Mouse (Mus musculus) liver, embryonic 18 days (tissue): ENCODE data around the gene Agpat1. TPM values are rescaled to one million over a fixed set of nuclear protein-coding genes. Genes with fewer than 3 reads are reported as not detected.

Experiments
- polyA plus RNA-seq: library from polyadenylated mRNA; depleted of rRNA; stranded (reverse); fragments of >200 nt; gene quantifications from 2 replicates; pipeline ENCODE4 v1.2.3, GENCODE M21; 2012; rRNA removed

Gene Agpat1
- 28.5 and 31.7 TPM in 2 replicates for polyA plus RNA-seq

DNA sequence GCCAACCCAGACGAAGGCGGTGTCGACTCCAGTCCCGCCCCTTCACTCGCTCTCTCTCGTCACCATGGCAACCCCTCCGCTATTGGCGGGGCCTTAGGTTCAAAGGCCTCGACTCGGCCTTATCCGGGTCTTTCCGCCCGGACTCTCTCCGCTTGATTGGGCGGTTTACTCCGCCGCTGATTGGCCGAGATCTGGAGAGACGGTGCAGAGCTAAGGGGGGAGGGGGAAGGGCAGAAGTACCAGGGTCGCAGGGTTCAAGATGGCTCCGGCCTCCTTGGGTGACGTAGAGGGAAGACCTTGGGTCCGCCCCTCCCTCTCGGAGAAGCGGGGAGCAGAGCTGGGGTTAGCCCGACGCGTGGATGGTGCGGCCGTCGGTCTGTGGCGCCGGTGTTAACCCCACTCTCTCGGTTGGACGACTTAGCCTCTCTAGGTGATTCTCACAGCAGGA is at the start of gene Agpat1:
Agpat1 (plus strand) TSS at position 202 of the 448 bp plus-strand sequence.

GRCm38 (mm10) chr17:34564003-34564421 is 40.0 kb upstream of the Agpat1 start, which contains the start of gene Notch4:
Gene Notch4, plus strand, starts transcription at chr17:34564268.

GRCm38 (mm10) chr17:34589681-34590101 is 14.4 kb upstream of the Agpat1 start, which contains the start of gene Gpsm3:
Gene Gpsm3, plus strand, starts transcription at chr17:34589806.

GRCm38 (mm10) chr17:34591029-34591993 is 12.8 kb upstream of the Agpat1 start, which contains the start of gene Pbx2:
Gene Pbx2, plus strand, starts transcription at chr17:34591266.

GRCm38 (mm10) chr17:34597566-34598095 is 6.4 kb upstream of the Agpat1 start, which contains the start of gene Ager:
Gene Ager, plus strand, starts transcription at chr17:34597862.

DNA sequence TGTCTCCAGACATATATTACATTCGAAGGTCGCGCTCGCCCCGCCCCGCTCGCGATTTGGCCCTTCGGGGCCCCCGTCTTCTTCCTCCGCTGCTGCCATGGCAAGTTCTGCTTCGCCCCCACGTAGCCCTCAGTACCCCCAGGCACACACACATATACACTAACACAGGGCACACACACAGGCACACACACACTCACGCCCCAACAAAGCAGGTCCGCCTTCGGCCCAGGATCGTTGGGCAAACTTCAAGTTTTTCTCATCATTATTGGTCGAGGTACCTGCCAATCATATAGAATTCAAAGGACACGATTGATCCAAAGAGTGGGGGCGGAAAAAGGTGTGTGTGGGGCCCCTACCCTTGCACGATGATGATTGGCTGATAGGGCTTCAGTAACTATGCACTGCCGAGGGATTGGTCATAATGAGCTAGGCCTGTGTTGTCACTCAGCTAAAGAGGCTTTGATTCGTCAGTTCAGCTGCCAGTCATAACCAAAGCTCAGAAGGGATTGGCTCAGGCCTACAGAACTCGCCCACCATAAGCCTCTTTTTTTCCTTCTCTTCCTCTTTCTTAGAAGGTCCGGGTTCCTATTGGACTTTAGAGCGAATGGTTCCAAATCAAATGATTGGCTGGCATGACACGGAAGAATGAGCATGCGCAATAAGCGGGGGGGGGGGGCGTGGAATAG is 544 bp upstream of the Agpat1 start, which contains the start of gene Rnf5:
Rnf5 (minus strand) TSS at position 316 of the 686 bp plus-strand sequence.

DNA sequence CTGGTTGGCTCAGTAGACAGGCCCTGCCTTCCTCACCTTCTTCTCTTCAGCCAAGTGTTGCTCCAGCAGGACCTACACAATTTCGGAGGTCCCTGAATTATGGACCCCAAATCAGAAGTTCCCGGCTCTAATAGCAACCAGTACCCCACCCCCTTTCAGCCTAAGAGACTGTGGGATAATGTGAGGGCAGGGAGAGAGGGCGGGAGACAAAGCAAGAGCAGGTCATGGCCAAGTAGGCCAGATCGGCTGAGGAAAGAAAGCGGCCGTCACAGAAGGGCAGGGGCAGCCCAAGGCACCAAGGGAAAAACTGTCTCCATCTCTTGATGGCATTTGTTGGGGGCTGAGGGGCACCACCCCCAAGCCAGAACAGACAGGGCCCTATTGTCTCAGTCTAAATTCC is 11.8 kb downstream of the Agpat1 start, which contains the start of gene Egfl8:
Egfl8 (minus strand) TSS at position 101 of the 400 bp plus-strand sequence.

GRCm38 (mm10) chr17:34627943-34628643 is 24.0 kb downstream of the Agpat1 start, which contains the start of gene Ppt2:
Gene Ppt2, minus strand, starts transcription at chr17:34628510.

DNA sequence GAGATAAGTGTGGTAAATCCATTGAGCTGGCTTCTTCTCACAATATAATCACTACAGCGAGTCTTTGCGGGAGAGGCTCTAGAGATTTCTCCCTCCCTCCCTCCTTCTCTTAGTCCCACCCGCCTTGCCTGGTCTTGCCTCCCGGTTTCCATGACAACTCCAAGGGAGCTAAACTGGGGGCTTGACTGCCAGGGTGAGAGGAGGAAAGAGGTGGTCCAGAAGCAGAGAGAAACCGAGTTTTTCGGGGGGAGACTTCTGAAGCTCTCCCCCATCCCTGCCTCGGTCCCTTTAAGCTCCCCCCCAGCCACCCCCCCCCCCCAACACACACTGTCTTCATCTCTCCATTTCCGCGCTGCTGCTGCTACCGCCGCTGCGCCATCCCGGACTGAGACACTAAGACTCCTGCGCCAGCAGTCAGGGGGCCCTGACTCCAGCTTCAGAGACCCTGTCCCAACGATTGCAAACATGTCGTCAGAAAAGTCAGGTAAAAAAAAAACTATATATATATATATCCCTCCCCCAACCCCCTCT is 25.2 kb downstream of the Agpat1 start, which contains the start of gene Prrt1:
Prrt1 (plus strand) TSS at position 313 of the 531 bp plus-strand sequence.

GRCm38 (mm10) chr17:34644608-34645007 is 40.5 kb downstream of the Agpat1 start, which contains the start of gene Fkbpl:
Gene Fkbpl, plus strand, starts transcription at chr17:34644764.

GRCm38 (mm10) chr17:34646906-34647787 is 43.1 kb downstream of the Agpat1 start, which contains the start of gene Atf6b:
Gene Atf6b, plus strand, starts transcription at chr17:34647146.

Other genes with a start within 250 kb of the Agpat1 start
- gene Btnl2, start 249.4 kb upstream of the Agpat1 start, polyA plus RNA-seq, result 0.03 and 0.07 TPM in 2 replicates
- gene Btnl1, start 227.1 kb upstream of the Agpat1 start, polyA plus RNA-seq, result 0.06 TPM in 1 of 2 replicates, not detected in the other
- gene BC051142, start 205.4 kb upstream of the Agpat1 start, polyA plus RNA-seq, result 0.19 and 0.24 TPM in 2 replicates
- gene Btnl4, start 126.9 kb upstream of the Agpat1 start, polyA plus RNA-seq, result 0.04 TPM in 1 of 2 replicates, not detected in the other
- gene Btnl6, start 86.9 kb upstream of the Agpat1 start, polyA plus RNA-seq, result 0.07 TPM in 1 of 2 replicates, not detected in the other
- gene Notch4, start 40.0 kb upstream of the Agpat1 start, polyA plus RNA-seq, result 1.3 TPM in 2 replicates
- 8.8 and 11.4 TPM in 2 replicates for gene Gpsm3, start 14.5 kb upstream of the Agpat1 start, polyA plus RNA-seq
- 25.0 and 32.0 TPM in 2 replicates for gene Pbx2, start 13.0 kb upstream of the Agpat1 start, polyA plus RNA-seq
- gene Ager, start 6.4 kb upstream of the Agpat1 start, polyA plus RNA-seq, result 1.8 and 2.5 TPM in 2 replicates
- 70.1 and 71.2 TPM in 2 replicates for gene Rnf5, start 572 bp upstream of the Agpat1 start, polyA plus RNA-seq
- 0.44 and 0.77 TPM in 2 replicates for gene Egfl8, start 11.7 kb downstream of the Agpat1 start, polyA plus RNA-seq
- gene Ppt2, start 24.2 kb downstream of the Agpat1 start, polyA plus RNA-seq, result 14.4 and 16.0 TPM in 2 replicates
- 0.03 and 0.06 TPM in 2 replicates for gene Prrt1, start 25.3 kb downstream of the Agpat1 start, polyA plus RNA-seq
- gene Fkbpl, start 40.5 kb downstream of the Agpat1 start, polyA plus RNA-seq, result 1.1 and 1.2 TPM in 2 replicates
- 13.7 and 14.1 TPM in 2 replicates for gene Atf6b, start 42.9 kb downstream of the Agpat1 start, polyA plus RNA-seq
- 0.65 and 0.73 TPM in 2 replicates for gene Tnxb, start 66.3 kb downstream of the Agpat1 start, polyA plus RNA-seq
- 128 and 142 TPM in 2 replicates for gene C4b, start 139.6 kb downstream of the Agpat1 start, polyA plus RNA-seq
- not detected in 2 replicates for gene Cyp21a1, start 200.3 kb downstream of the Agpat1 start, polyA plus RNA-seq
- gene Stk19, start 232.7 kb downstream of the Agpat1 start, polyA plus RNA-seq, result 12.4 and 13.7 TPM in 2 replicates
- gene Dxo, start 232.8 kb downstream of the Agpat1 start, polyA plus RNA-seq, result 16.6 and 19.9 TPM in 2 replicates
- 18.6 and 23.0 TPM in 2 replicates for gene Skiv2l, start 245.9 kb downstream of the Agpat1 start, polyA plus RNA-seq
- 26.7 and 28.4 TPM in 2 replicates for gene Nelfe, start 246.1 kb downstream of the Agpat1 start, polyA plus RNA-seq